ENCODE assay signal across 21 mouse cellular contexts in genomic region chr8:94154537-94154936, GRCm38 (mm10). TPM values are rescaled to one million over a fixed set of nuclear protein-coding genes. Genes with fewer than 3 reads are reported as not detected.
DNase-seq lines count a peak whose midpoint lies in the region; ATAC-seq and TF ChIP-seq lines count a peak whose summit lies in the region.
"Had no signal": no experiment of that assay in that cellular context is flagged by ENCODE, and none has a peak within 500 bp of the region (broad histone marks: within the 10 kb centered on the region; RNA-seq: fewer than 3 reads in every experiment).

No protein-coding gene starts in this region.

- TF ChIP-seq POLR2A in brain, embryonic 14.5 days (IDR thresholded peaks at IDR 0.05; ENCODE audit: borderline replicate concordance, extremely low read depth, insufficient read depth, insufficient read length, poor library complexity, severe bottlenecking), result no peak

- TF ChIP-seq CTCF in brain, embryonic 14.5 days (IDR thresholded peaks at IDR 0.05; ENCODE audit: borderline replicate concordance, extremely low read depth, insufficient read depth, insufficient read length), result no peak

- H3K9me3 ChIP-seq in hindbrain, embryonic 14.5 days (ENCODE audit: control insufficient read depth, low read length), result no peaks in the 10 kb centered on the region
- no peaks in the 10 kb centered on the region for H3K9me3 ChIP-seq in hindbrain, embryonic 10.5 days
- no peaks in the 10 kb centered on the region for H3K9me3 ChIP-seq in midbrain, embryonic 15.5 days
- H3K9me3 ChIP-seq in midbrain, embryonic 13.5 days, result no peaks in the 10 kb centered on the region
- no peaks in the 10 kb centered on the region for H3K9me3 ChIP-seq in forebrain, embryonic 16.5 days (ENCODE audit: control insufficient read depth, low read length)
- H3K9me3 ChIP-seq: heart, embryonic 12.5 days; limb, embryonic 12.5 days had no signal

- 42% methylated on average over 6 of the region's 6 CpGs for WGBS in hindbrain, embryonic 14.5 days
- 51% methylated on average over 6 of the region's 6 CpGs for WGBS in hindbrain, embryonic 10.5 days
- WGBS in midbrain, embryonic 15.5 days, result 44% methylated on average over 6 of the region's 6 CpGs
- 49% methylated on average over 6 of the region's 6 CpGs for WGBS in midbrain, embryonic 13.5 days
- WGBS in forebrain, embryonic 16.5 days, result 9% methylated on average over 6 of the region's 6 CpGs

- no peaks in the 10 kb centered on the region for H3K27me3 ChIP-seq in hindbrain, embryonic 14.5 days (ENCODE audit: control insufficient read depth, insufficient read depth, low read length)
- peaks cover 43% of the 10 kb centered on the region for H3K27me3 ChIP-seq in hindbrain, embryonic 10.5 days (ENCODE audit: insufficient read depth, poor library complexity, severe bottlenecking)
- H3K27me3 ChIP-seq in midbrain, embryonic 15.5 days (replicated peaks), result no peaks in the 10 kb centered on the region
- H3K27me3 ChIP-seq in midbrain, embryonic 13.5 days, result peaks cover 14% of the 10 kb centered on the region; the same call in 1 of the 2 replicates
- no peaks in the 10 kb centered on the region for H3K27me3 ChIP-seq in forebrain, embryonic 16.5 days (replicated peaks; ENCODE audit: control insufficient read depth, insufficient read depth, low read length)

- intact Hi-C loops in heart, postnatal 36 days (cut with DNase I), result no loop called here

- peak; percentile 24; the same call in 1 of the 2 replicates for ATAC-seq in hindbrain, embryonic 14.5 days (ENCODE audit: low FRiP score)
- no peak for ATAC-seq in midbrain, embryonic 15.5 days (replicated peaks)
- ATAC-seq in midbrain, embryonic 13.5 days, result no peak
- ATAC-seq in forebrain, embryonic 16.5 days, result peak; percentile 62
- ATAC-seq: activated CD4-positive, CD25-positive, alpha-beta regulatory T cell, adult 4 months had no signal

- H3K4me3 ChIP-seq in hindbrain, embryonic 14.5 days (replicated peaks; ENCODE audit: low read length), result no peak overlapping the region
- no peak overlapping the region for H3K4me3 ChIP-seq in hindbrain, embryonic 10.5 days
- H3K4me3 ChIP-seq in midbrain, embryonic 15.5 days, result no peak overlapping the region
- H3K4me3 ChIP-seq in midbrain, embryonic 13.5 days (replicated peaks), result no peak overlapping the region
- no peak overlapping the region for H3K4me3 ChIP-seq in forebrain, embryonic 16.5 days (replicated peaks; ENCODE audit: low read length)
- H3K4me3 ChIP-seq: erythroblast, embryonic 14.5 days; heart, embryonic 12.5 days; limb, embryonic 12.5 days had no signal

- H3K4me2 ChIP-seq in hindbrain, embryonic 14.5 days (replicated peaks), result no peak overlapping the region
- no peak overlapping the region for H3K4me2 ChIP-seq in midbrain, embryonic 15.5 days
- no peak overlapping the region for H3K4me2 ChIP-seq in midbrain, embryonic 13.5 days (replicated peaks)
- no peak overlapping the region; the same call in 1 of the 2 replicates for H3K4me2 ChIP-seq in forebrain, embryonic 16.5 days (ENCODE audit: low read length)
- H3K4me2 ChIP-seq: limb, embryonic 12.5 days had no signal

- no peak overlapping the region for H3K9ac ChIP-seq in hindbrain, embryonic 14.5 days
- H3K9ac ChIP-seq in midbrain, embryonic 15.5 days, result no peak overlapping the region
- no peak overlapping the region for H3K9ac ChIP-seq in midbrain, embryonic 13.5 days (replicated peaks)
- no peak overlapping the region for H3K9ac ChIP-seq in forebrain, embryonic 16.5 days (replicated peaks; ENCODE audit: low read depth, low read length)
- H3K9ac ChIP-seq: heart, embryonic 12.5 days; limb, embryonic 12.5 days had no signal

- no peak for DNase-seq in hindbrain, embryonic 14.5 days (ENCODE audit: low spot score)
- no peak for DNase-seq in hindbrain, embryonic 10.5 days (ENCODE audit: low spot score)
- peak; percentile 90 for DNase-seq in brain, embryonic 14.5 days (ENCODE audit: low read depth)
- no peak for DNase-seq in kidney, postnatal 10 days
- no peak for DNase-seq in heart, postnatal 36 days
- DNase-seq: embryo, embryonic 11 days; gastrocnemius, postnatal 14 days; kidney, adult 8-10 months; lung, adult 18-20 months; thymus, postnatal 4 days had no signal

- H3K4me1 ChIP-seq in hindbrain, embryonic 14.5 days (replicated peaks; ENCODE audit: control insufficient read depth, insufficient read depth, low read length), result peaks cover 17% of the 10 kb centered on the region
- H3K4me1 ChIP-seq in hindbrain, embryonic 10.5 days (replicated peaks), result peaks cover 30% of the 10 kb centered on the region
- peaks cover 23% of the 10 kb centered on the region for H3K4me1 ChIP-seq in midbrain, embryonic 15.5 days
- H3K4me1 ChIP-seq in midbrain, embryonic 13.5 days (replicated peaks), result peaks cover 26% of the 10 kb centered on the region
- H3K4me1 ChIP-seq in forebrain, embryonic 16.5 days (replicated peaks; ENCODE audit: control insufficient read depth, insufficient read depth, low read length), result peaks cover 19% of the 10 kb centered on the region

- peak overlapping the region; percentile 57 for H3K27ac ChIP-seq in hindbrain, embryonic 14.5 days
- no peak overlapping the region for H3K27ac ChIP-seq in hindbrain, embryonic 10.5 days
- peak overlapping the region; percentile 36; the same call in 1 of the 2 replicates for H3K27ac ChIP-seq in midbrain, embryonic 15.5 days
- H3K27ac ChIP-seq in midbrain, embryonic 13.5 days, result no peak overlapping the region
- H3K27ac ChIP-seq in forebrain, embryonic 16.5 days (ENCODE audit: low read length), result peak overlapping the region; percentile 38
- H3K27ac ChIP-seq: limb, embryonic 12.5 days had no signal

- H3K36me3 ChIP-seq in hindbrain, embryonic 14.5 days (replicated peaks; ENCODE audit: control insufficient read depth, insufficient read depth), result no peaks in the 10 kb centered on the region
- H3K36me3 ChIP-seq in hindbrain, embryonic 10.5 days, result no peaks in the 10 kb centered on the region
- H3K36me3 ChIP-seq in midbrain, embryonic 15.5 days (replicated peaks), result no peaks in the 10 kb centered on the region
- no peaks in the 10 kb centered on the region for H3K36me3 ChIP-seq in midbrain, embryonic 13.5 days
- no peaks in the 10 kb centered on the region for H3K36me3 ChIP-seq in forebrain, embryonic 16.5 days (ENCODE audit: control insufficient read depth, insufficient read depth)
- H3K36me3 ChIP-seq: heart, embryonic 12.5 days; limb, embryonic 12.5 days had no signal

RNA-seq across cellular contexts. Expression of gene Mt3, which starts 2.1 kb away (rescaled TPM):
- 215 and 245 TPM in 2 replicates for polyA plus RNA-seq in hindbrain, embryonic 14.5 days (2014; fragmentation: Nextera tagmentation; extraction: Ambion mirVana)
- polyA plus RNA-seq in hindbrain, embryonic 10.5 days (2016; fragmentation: Nextera tagmentation; extraction: Ambion mirVana), result 8.4 and 13.2 TPM in 2 replicates
- 158 and 189 TPM in 2 replicates for polyA plus RNA-seq in midbrain, embryonic 15.5 days (2015; fragmentation: Nextera tagmentation; extraction: Ambion mirVana)
- polyA plus RNA-seq in midbrain, embryonic 13.5 days (2015; fragmentation: Nextera tagmentation; extraction: Ambion mirVana), result 69.9 and 73.3 TPM in 2 replicates
- 139 and 158 TPM in 2 replicates for polyA plus RNA-seq in brain, embryonic 14.5 days (2012; rRNA removed)
- 191 and 212 TPM in 2 replicates for polyA plus RNA-seq in forebrain, embryonic 16.5 days (2015; fragmentation: Nextera tagmentation; extraction: Ambion mirVana)
- total RNA-seq in heart, postnatal 36 days (2021), result 1 to 10 TPM; 1.9 to 4.1 TPM
- total RNA-seq: hematopoietic stem cell, adult 5-6 weeks had no signal
- polyA plus RNA-seq: activated CD4-positive, CD25-positive, alpha-beta regulatory T cell, adult 4 months; erythroblast, embryonic 14.5 days had no signal

RNA-seq across cellular contexts. Expression of gene Mt4, which starts 17.5 kb away (rescaled TPM):
- polyA plus RNA-seq in hindbrain, embryonic 14.5 days (2014; fragmentation: Nextera tagmentation; extraction: Ambion mirVana), result not detected in 2 replicates
- not detected in 2 replicates for polyA plus RNA-seq in hindbrain, embryonic 10.5 days (2016; fragmentation: Nextera tagmentation; extraction: Ambion mirVana)
- not detected in 2 replicates for polyA plus RNA-seq in midbrain, embryonic 15.5 days (2015; fragmentation: Nextera tagmentation; extraction: Ambion mirVana)
- not detected in 2 replicates for polyA plus RNA-seq in midbrain, embryonic 13.5 days (2015; fragmentation: Nextera tagmentation; extraction: Ambion mirVana)
- not detected in 2 replicates for polyA plus RNA-seq in brain, embryonic 14.5 days (2012; rRNA removed)
- not detected in 2 replicates for polyA plus RNA-seq in forebrain, embryonic 16.5 days (2015; fragmentation: Nextera tagmentation; extraction: Ambion mirVana)
- not detected for total RNA-seq in heart, postnatal 36 days (2021)
- total RNA-seq: adrenal gland, postnatal 4 days; gastrocnemius, postnatal 14 days; hematopoietic stem cell, adult 5-6 weeks; layer of hippocampus, postnatal 10 days had no signal
- polyA plus RNA-seq: activated CD4-positive, CD25-positive, alpha-beta regulatory T cell, adult 4 months; erythroblast, embryonic 14.5 days; heart, embryonic 12.5 days; limb, embryonic 12.5 days; stomach, embryonic 14.5 days had no signal

RNA-seq across cellular contexts. Expression of gene Mt2, which starts 17.9 kb away (rescaled TPM):
- 15.7 and 16.9 TPM in 2 replicates for polyA plus RNA-seq in hindbrain, embryonic 14.5 days (2014; fragmentation: Nextera tagmentation; extraction: Ambion mirVana)
- polyA plus RNA-seq in hindbrain, embryonic 10.5 days (2016; fragmentation: Nextera tagmentation; extraction: Ambion mirVana), result 48.0 and 63.2 TPM in 2 replicates
- 13.9 and 16.5 TPM in 2 replicates for polyA plus RNA-seq in midbrain, embryonic 15.5 days (2015; fragmentation: Nextera tagmentation; extraction: Ambion mirVana)
- polyA plus RNA-seq in midbrain, embryonic 13.5 days (2015; fragmentation: Nextera tagmentation; extraction: Ambion mirVana), result 6.1 and 9.4 TPM in 2 replicates
- polyA plus RNA-seq in brain, embryonic 14.5 days (2012; rRNA removed), result 15.6 and 32.2 TPM in 2 replicates
- polyA plus RNA-seq in forebrain, embryonic 16.5 days (2015; fragmentation: Nextera tagmentation; extraction: Ambion mirVana), result 30.4 and 42.4 TPM in 2 replicates
- 100 to 1,000 TPM; 160 to 162 TPM for total RNA-seq in heart, postnatal 36 days (2021)
- polyA plus RNA-seq: activated CD4-positive, CD25-positive, alpha-beta regulatory T cell, adult 4 months had no signal

RNA-seq across cellular contexts. Expression of gene Mt1, which starts 24.3 kb away (rescaled TPM):
- 59.7 and 75.2 TPM in 2 replicates for polyA plus RNA-seq in hindbrain, embryonic 14.5 days (2014; fragmentation: Nextera tagmentation; extraction: Ambion mirVana)
- polyA plus RNA-seq in hindbrain, embryonic 10.5 days (2016; fragmentation: Nextera tagmentation; extraction: Ambion mirVana), result 159 and 234 TPM in 2 replicates
- 61.7 and 74.3 TPM in 2 replicates for polyA plus RNA-seq in midbrain, embryonic 15.5 days (2015; fragmentation: Nextera tagmentation; extraction: Ambion mirVana)
- polyA plus RNA-seq in midbrain, embryonic 13.5 days (2015; fragmentation: Nextera tagmentation; extraction: Ambion mirVana), result 21.5 and 30.3 TPM in 2 replicates
- 38.9 and 76.5 TPM in 2 replicates for polyA plus RNA-seq in brain, embryonic 14.5 days (2012; rRNA removed)
- 75.0 and 96.2 TPM in 2 replicates for polyA plus RNA-seq in forebrain, embryonic 16.5 days (2015; fragmentation: Nextera tagmentation; extraction: Ambion mirVana)
- 100 to 1,000 TPM; 482 to 504 TPM for total RNA-seq in heart, postnatal 36 days (2021)

RNA-seq across cellular contexts. Expression of gene Bbs2, which starts 55.8 kb away (rescaled TPM):
- 19.7 and 20.6 TPM in 2 replicates for polyA plus RNA-seq in hindbrain, embryonic 14.5 days (2014; fragmentation: Nextera tagmentation; extraction: Ambion mirVana)
- 16.9 and 19.0 TPM in 2 replicates for polyA plus RNA-seq in hindbrain, embryonic 10.5 days (2016; fragmentation: Nextera tagmentation; extraction: Ambion mirVana)
- 25.0 and 26.9 TPM in 2 replicates for polyA plus RNA-seq in midbrain, embryonic 15.5 days (2015; fragmentation: Nextera tagmentation; extraction: Ambion mirVana)
- polyA plus RNA-seq in midbrain, embryonic 13.5 days (2015; fragmentation: Nextera tagmentation; extraction: Ambion mirVana), result 25.5 and 27.5 TPM in 2 replicates
- 55.5 and 62.9 TPM in 2 replicates for polyA plus RNA-seq in brain, embryonic 14.5 days (2012; rRNA removed)
- polyA plus RNA-seq in forebrain, embryonic 16.5 days (2015; fragmentation: Nextera tagmentation; extraction: Ambion mirVana), result 19.8 and 21.0 TPM in 2 replicates
- total RNA-seq in heart, postnatal 36 days (2021), result 1 to 10 TPM; 7.9 to 8.4 TPM

Comparison
In these comparisons a context has a peak if more than half of its experiments do, and no peak if none do; other contexts are left out.
1. H3K27ac ChIP-seq: peak in hindbrain, embryonic 14.5 days (single experiment), midbrain, embryonic 15.5 days (single experiment) and forebrain, embryonic 16.5 days (single experiment); none in hindbrain, embryonic 10.5 days (single experiment) and midbrain, embryonic 13.5 days (single experiment).
2. ATAC-seq: peak in hindbrain, embryonic 14.5 days (single experiment) and forebrain, embryonic 16.5 days (single experiment); none in midbrain, embryonic 15.5 days (single experiment) and midbrain, embryonic 13.5 days (single experiment).